Mouse (Mus musculus) splenic B cell, adult 2 months (primary cell): ENCODE data around the gene Myo10.

Source experiments
- DNase-seq: peaks from one replicate; pipeline ENCODE4 v3.0.0-alpha.2; 2011; ENCODE audit warnings: low read depth, low spot score
- H3K27me3 ChIP-seq: 2 replicates; pipeline ENCODE4 v1.6.1; 2012; ENCODE audit warnings: mild to moderate bottlenecking, low read length, moderate library complexity, mixed read lengths; ENCODE audit not compliant: control insufficient read depth, poor library complexity, insufficient read depth, severe bottlenecking
- H3K36me3 ChIP-seq: 2 replicates; pipeline ENCODE4 v1.6.1; 2012; ENCODE audit warnings: mild to moderate bottlenecking, low read length, moderate library complexity, mixed read lengths; ENCODE audit not compliant: control insufficient read depth, poor library complexity, insufficient read depth, severe bottlenecking

Gene Myo10

GRCm38 (mm10) chr15:25728501-25728900 is 106.2 kb downstream of the Myo10 start:
- Histone ChIP-seq H3K36me3 (no peaks in the 10 kb centered on the region), H3K27me3 (no peaks in the 10 kb centered on the region)
- no peak for DNase-seq

GRCm38 (mm10) chr15:25731053-25731452 is 108.7 kb downstream of the Myo10 start:
- Histone ChIP-seq H3K36me3 (no peaks in the 10 kb centered on the region), H3K27me3 (no peaks in the 10 kb centered on the region)
- DNase-seq: peak; percentile 39

- Histone ChIP-seq H3K27me3 (no peaks in the 10 kb centered on the region), H3K36me3 (no peaks in the 10 kb centered on the region)
- DNase-seq: peak; percentile 49
These were observed 110.6 kb downstream of the Myo10 start for GRCm38 (mm10) chr15:25732758-25733428.

GRCm38 (mm10) chr15:25733739-25734430 is 111.6 kb downstream of the Myo10 start:
- Histone ChIP-seq H3K27me3 (no peaks in the 10 kb centered on the region), H3K36me3 (no peaks in the 10 kb centered on the region)
- DNase-seq: peak; percentile 66

- no peaks in the 10 kb centered on the region for H3K27me3 ChIP-seq
- no peaks in the 10 kb centered on the region for H3K36me3 ChIP-seq
- no peak for DNase-seq
These were observed 114.2 kb downstream of the Myo10 start for GRCm38 (mm10) chr15:25736531-25736930.

GRCm38 (mm10) chr15:25740271-25740670 is 117.9 kb downstream of the Myo10 start:
- peak; percentile 54 for DNase-seq
- H3K36me3 ChIP-seq: no peaks in the 10 kb centered on the region
- no peaks in the 10 kb centered on the region for H3K27me3 ChIP-seq

- Histone ChIP-seq H3K27me3 (no peaks in the 10 kb centered on the region), H3K36me3 (no peaks in the 10 kb centered on the region)
- DNase-seq: no peak
These were observed 119.9 kb downstream of the Myo10 start for GRCm38 (mm10) chr15:25742196-25742595.

GRCm38 (mm10) chr15:25751510-25751909 is 129.2 kb downstream of the Myo10 start:
- no peaks in the 10 kb centered on the region for H3K36me3 ChIP-seq
- no peaks in the 10 kb centered on the region for H3K27me3 ChIP-seq
- DNase-seq: no peak

- Histone ChIP-seq H3K36me3 (no peaks in the 10 kb centered on the region), H3K27me3 (no peaks in the 10 kb centered on the region)
- DNase-seq: no peak
These were observed 130.3 kb downstream of the Myo10 start for GRCm38 (mm10) chr15:25752597-25752996.

GRCm38 (mm10) chr15:25753003-25753402 is 130.7 kb downstream of the Myo10 start:
- H3K36me3 ChIP-seq: no peaks in the 10 kb centered on the region
- DNase-seq: no peak

GRCm38 (mm10) chr15:25753878-25754277 is 131.6 kb downstream of the Myo10 start:
- Histone ChIP-seq H3K36me3 (no peaks in the 10 kb centered on the region), H3K27me3 (no peaks in the 10 kb centered on the region)
- no peak for DNase-seq

More at GRCm38 (mm10) chr15:25753003-25753402, 130.7 kb downstream of the Myo10 start:
- no peaks in the 10 kb centered on the region for H3K27me3 ChIP-seq

GRCm38 (mm10) chr15:25754342-25754951 is 132.1 kb downstream of the Myo10 start:
- no peaks in the 10 kb centered on the region for H3K27me3 ChIP-seq
- DNase-seq: no peak
- no peaks in the 10 kb centered on the region for H3K36me3 ChIP-seq

- no peak for DNase-seq
- Histone ChIP-seq H3K36me3 (no peaks in the 10 kb centered on the region), H3K27me3 (no peaks in the 10 kb centered on the region)
These were observed 133.2 kb downstream of the Myo10 start for GRCm38 (mm10) chr15:25755536-25755935.

GRCm38 (mm10) chr15:25756072-25756471 is 133.7 kb downstream of the Myo10 start:
- Histone ChIP-seq H3K27me3 (no peaks in the 10 kb centered on the region), H3K36me3 (no peaks in the 10 kb centered on the region)
- no peak for DNase-seq

- no peak for DNase-seq
- Histone ChIP-seq H3K27me3 (no peaks in the 10 kb centered on the region), H3K36me3 (no peaks in the 10 kb centered on the region)
These were observed 135.7 kb downstream of the Myo10 start for GRCm38 (mm10) chr15:25758037-25758436.
